Mouse (Mus musculus) spleen, adult 2 months (tissue): ENCODE data around the gene Glo1.

Experiments used
- CTCF ChIP-seq: fragments of 200-500 bp; IDR thresholded peaks from 2 replicates; pipeline ENCODE4 v1.5.1; 2011; ENCODE audit warnings: mild to moderate bottlenecking, inconsistent platforms; ENCODE audit not compliant: insufficient read depth, insufficient read length, insufficient replicate concordance; ENCODE audit errors: extremely low read depth
- POLR2A ChIP-seq: fragments of 200-500 bp; IDR thresholded peaks from 2 replicates; pipeline ENCODE4 v1.6.1; 2011; ENCODE audit warnings: low read depth, low read length, inconsistent platforms

- TF ChIP-seq CTCF: no peak
- no peak for TF ChIP-seq POLR2A
Observed at GRCm38 (mm10) chr17:30611221-30612074, 15.2 kb downstream of the Glo1 start.
